Mouse (Mus musculus): ENCODE measurements at regions not wholly inside any gene's neighbourhood (a gene's known extent, or its start where the extent isn't known, plus 50 kb on each side); places are given as distances from the start of the nearest gene placed in this dataset.

DNA sequence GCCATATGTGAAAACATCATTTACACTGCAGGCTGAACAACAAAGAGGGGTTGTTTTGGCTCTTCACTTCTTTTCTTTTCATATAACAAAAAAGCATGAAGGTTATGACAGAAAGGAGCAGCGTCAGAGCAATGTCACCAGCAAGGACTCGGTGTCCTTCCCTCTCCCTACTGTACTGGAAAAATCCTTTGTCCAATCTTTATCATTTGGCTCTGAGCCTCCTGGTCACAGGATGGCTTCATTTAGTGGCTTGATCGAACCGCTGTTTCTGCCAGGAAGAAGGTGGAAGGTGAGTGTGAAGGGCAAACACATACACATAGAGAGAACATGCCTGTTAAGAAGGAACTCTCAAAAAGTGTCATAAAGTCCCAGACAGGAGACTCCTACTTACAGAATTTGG is 735.9 kb upstream of the Adgrl2 start:
- TF ChIP-seq CTCF (conservative IDR thresholded peaks at IDR 0.05; ENCODE audit: low read length) (no peak), NANOG (IDR thresholded peaks at IDR 0.05; ENCODE audit: borderline replicate concordance, low read length) (no peak)
